Mouse (Mus musculus): ENCODE data around the gene Dhx8. TPM values are rescaled to one million over a fixed set of nuclear protein-coding genes. Genes with fewer than 3 reads are reported as not detected.

Dhx8 gene
- polyA plus RNA-seq, 1 experiment from 2014 or later, result 34.3 TPM

GRCm38 (mm10) chr11:101733596-101733995 is 877 bp downstream of the Dhx8 start:
- 26% methylated on average over 9 of the region's 9 CpGs for WGBS
- H3K9me3 ChIP-seq (ENCODE audit: low read depth, low read length), result no peaks in the 10 kb centered on the region
- H3K4me1 ChIP-seq (ENCODE audit: insufficient read depth), result peaks cover 4% of the 10 kb centered on the region; the same call in 1 of the 2 replicates
- H3K4me3 ChIP-seq (ENCODE audit: low read depth, low read length), result peak overlapping the region; percentile 63
- peak overlapping the region; percentile 87 for H3K4me2 ChIP-seq
- ATAC-seq (ENCODE audit: insufficient read depth), result no peak
- H3K27ac ChIP-seq (ENCODE audit: low read depth), result no peak overlapping the region
- DNase-seq, result no peak
- no peaks in the 10 kb centered on the region for H3K27me3 ChIP-seq (ENCODE audit: insufficient read depth, low read length)
- peak overlapping the region; percentile 66 for H3K9ac ChIP-seq
- H3K36me3 ChIP-seq (ENCODE audit: insufficient read depth), result peaks cover 38% of the 10 kb centered on the region
- no peak for TF ChIP-seq CTCF (IDR thresholded peaks at IDR 0.05; ENCODE audit: low read depth)

- H3K4me2 ChIP-seq, result no peak overlapping the region
- peaks cover 96% of the 10 kb centered on the region for H3K36me3 ChIP-seq (ENCODE audit: insufficient read depth)
- 91% methylated on average over 8 of the region's 8 CpGs for WGBS
- DNase-seq, result no peak
- TF ChIP-seq CTCF (IDR thresholded peaks at IDR 0.05; ENCODE audit: low read depth), result no peak
- H3K27me3 ChIP-seq (ENCODE audit: insufficient read depth, low read length), result no peaks in the 10 kb centered on the region
- no peak overlapping the region for H3K9ac ChIP-seq
- no peak overlapping the region for H3K4me3 ChIP-seq (ENCODE audit: low read depth, low read length)
- no peaks in the 10 kb centered on the region for H3K4me1 ChIP-seq (ENCODE audit: insufficient read depth)
- H3K27ac ChIP-seq (ENCODE audit: low read depth), result peak overlapping the region; percentile 87
- H3K9me3 ChIP-seq (ENCODE audit: low read depth, low read length), result no peaks in the 10 kb centered on the region
- no peak for ATAC-seq (ENCODE audit: insufficient read depth)
Observed at GRCm38 (mm10) chr11:101756616-101757015, 23.9 kb downstream of the Dhx8 start.

- peak; percentile 85 for ATAC-seq (ENCODE audit: insufficient read depth)
- no peak for TF ChIP-seq CTCF (IDR thresholded peaks at IDR 0.05; ENCODE audit: low read depth)
- Histone ChIP-seq H3K27me3 (ENCODE audit: insufficient read depth, low read length) (no peaks in the 10 kb centered on the region), H3K4me1 (ENCODE audit: insufficient read depth) (no peaks in the 10 kb centered on the region), H3K36me3 (ENCODE audit: insufficient read depth) (peaks cover 96% of the 10 kb centered on the region), H3K27ac (ENCODE audit: low read depth) (peak overlapping the region; percentile 87), H3K9ac (no peak overlapping the region), H3K9me3 (ENCODE audit: low read depth, low read length) (no peaks in the 10 kb centered on the region), H3K4me2 (no peak overlapping the region), H3K4me3 (ENCODE audit: low read depth, low read length) (no peak overlapping the region)
- 56% methylated on average over 8 of the region's 8 CpGs for WGBS
- DNase-seq, result peak; percentile 88
Observed at GRCm38 (mm10) chr11:101757366-101757765, 24.6 kb downstream of the Dhx8 start.

DNA sequence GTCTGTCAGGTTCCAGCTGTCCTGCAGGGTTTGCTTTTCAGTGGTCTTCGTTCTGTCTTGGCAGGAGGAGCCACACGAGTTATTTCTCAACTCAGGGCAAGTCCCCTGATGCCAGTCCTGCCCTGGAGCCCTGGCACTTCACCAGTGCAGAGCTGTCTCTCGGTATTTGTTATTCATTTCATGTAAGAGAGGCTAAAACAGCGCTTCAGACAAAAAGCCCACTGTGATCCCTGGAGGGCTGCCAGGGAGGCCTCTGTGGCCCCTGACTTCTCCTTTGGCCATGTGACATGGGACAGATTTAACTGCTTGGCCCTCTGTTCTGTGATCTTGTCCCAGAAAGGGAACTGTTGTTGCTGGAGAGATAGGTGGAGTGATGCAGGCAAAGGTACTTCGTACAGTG is 25.7 kb downstream of the Dhx8 start:
- Histone ChIP-seq H3K9ac (no peak overlapping the region), H3K4me3 (ENCODE audit: low read depth, low read length) (no peak overlapping the region), H3K4me1 (ENCODE audit: insufficient read depth) (no peaks in the 10 kb centered on the region), H3K36me3 (ENCODE audit: insufficient read depth) (peaks cover 93% of the 10 kb centered on the region), H3K27me3 (ENCODE audit: insufficient read depth, low read length) (no peaks in the 10 kb centered on the region), H3K4me2 (no peak overlapping the region), H3K27ac (ENCODE audit: low read depth) (0 out of 2 replicates have a peak overlapping the region, but pooled peaks have one; percentile 87), H3K9me3 (ENCODE audit: low read depth, low read length) (no peaks in the 10 kb centered on the region)
- ATAC-seq (ENCODE audit: insufficient read depth) (no peak), DNase-seq (peak; percentile 35)
- no peak for TF ChIP-seq CTCF (IDR thresholded peaks at IDR 0.05; ENCODE audit: low read depth)
- WGBS, result 73% methylated on average over 5 of the region's 5 CpGs

DNA sequence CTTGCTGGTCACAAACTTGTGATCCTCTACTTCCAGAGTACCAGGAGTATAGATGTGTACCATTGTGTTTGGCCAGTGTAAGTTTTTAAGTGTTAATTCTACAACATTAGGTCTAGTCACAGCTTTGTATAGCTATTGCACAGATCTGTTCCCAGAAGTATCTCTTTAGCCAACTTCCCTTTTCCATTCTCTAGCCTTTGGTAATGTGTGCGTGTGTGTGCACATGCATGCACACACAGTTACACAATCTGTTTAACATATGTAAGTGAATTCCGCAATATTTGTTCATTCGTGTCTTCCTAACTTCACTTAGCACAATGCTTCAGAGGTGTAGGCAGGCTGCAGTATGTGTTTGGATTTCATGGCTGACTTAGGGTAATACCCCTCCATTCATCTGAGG is 26.8 kb downstream of the Dhx8 start:
- H3K9me3 ChIP-seq (ENCODE audit: low read depth, low read length), result no peaks in the 10 kb centered on the region
- no peak overlapping the region for H3K4me2 ChIP-seq
- TF ChIP-seq CTCF (IDR thresholded peaks at IDR 0.05; ENCODE audit: low read depth), result no peak
- ATAC-seq (ENCODE audit: insufficient read depth) (no peak), DNase-seq (no peak)
- H3K4me3 ChIP-seq (ENCODE audit: low read depth, low read length), result no peak overlapping the region
- H3K9ac ChIP-seq, result no peak overlapping the region
- H3K4me1 ChIP-seq (ENCODE audit: insufficient read depth), result no peaks in the 10 kb centered on the region
- peaks cover 92% of the 10 kb centered on the region for H3K36me3 ChIP-seq (ENCODE audit: insufficient read depth)
- H3K27me3 ChIP-seq (ENCODE audit: insufficient read depth, low read length), result no peaks in the 10 kb centered on the region
- H3K27ac ChIP-seq (ENCODE audit: low read depth), result no peak overlapping the region
- 94% methylated on average over 3 of the region's 3 CpGs for WGBS

DNA sequence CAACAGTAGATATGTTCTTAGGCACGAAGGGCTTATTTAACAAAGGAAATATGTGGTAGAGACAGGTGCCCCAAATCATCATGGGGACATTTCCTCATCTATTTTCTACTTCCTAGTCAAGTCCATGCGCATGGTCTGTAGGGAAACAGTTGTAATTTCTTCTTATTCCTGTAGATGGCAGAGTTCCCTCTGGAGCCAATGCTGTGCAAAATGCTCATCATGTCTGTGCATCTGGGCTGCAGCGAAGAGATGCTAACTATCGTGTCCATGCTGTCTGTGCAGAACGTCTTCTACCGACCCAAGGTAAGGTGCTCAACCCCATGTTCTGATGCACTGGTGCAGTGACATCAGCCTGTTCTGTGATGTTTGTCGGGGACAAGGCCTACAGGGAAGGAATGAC is 31.0 kb downstream of the Dhx8 start:
- H3K27me3 ChIP-seq (ENCODE audit: insufficient read depth, low read length), result no peaks in the 10 kb centered on the region

GRCm38 (mm10) chr11:101764546-101764945 is 31.8 kb downstream of the Dhx8 start:
- no peak overlapping the region for H3K4me3 ChIP-seq (ENCODE audit: low read depth, low read length)
- 90% methylated on average over 8 of the region's 8 CpGs for WGBS
- H3K36me3 ChIP-seq (ENCODE audit: insufficient read depth), result peaks cover 88% of the 10 kb centered on the region
- H3K27me3 ChIP-seq (ENCODE audit: insufficient read depth, low read length), result no peaks in the 10 kb centered on the region
- no peak for TF ChIP-seq CTCF (IDR thresholded peaks at IDR 0.05; ENCODE audit: low read depth)
- no peak overlapping the region for H3K9ac ChIP-seq
- ATAC-seq (ENCODE audit: insufficient read depth) (no peak), DNase-seq (no peak)
- no peaks in the 10 kb centered on the region for H3K9me3 ChIP-seq (ENCODE audit: low read depth, low read length)
- H3K27ac ChIP-seq (ENCODE audit: low read depth), result no peak overlapping the region
- no peaks in the 10 kb centered on the region for H3K4me1 ChIP-seq (ENCODE audit: insufficient read depth)
- H3K4me2 ChIP-seq, result no peak overlapping the region

More for the DNA sequence above, 31.0 kb downstream of the Dhx8 start:
- DNase-seq (peak; percentile 92), ATAC-seq (ENCODE audit: insufficient read depth) (peak; percentile 38; the same call in 1 of the 2 replicates)
- Histone ChIP-seq H3K4me3 (ENCODE audit: low read depth, low read length) (no peak overlapping the region), H3K9me3 (ENCODE audit: low read depth, low read length) (no peaks in the 10 kb centered on the region), H3K4me2 (no peak overlapping the region), H3K27ac (ENCODE audit: low read depth) (no peak overlapping the region), H3K36me3 (ENCODE audit: insufficient read depth) (peaks cover 92% of the 10 kb centered on the region), H3K9ac (no peak overlapping the region), H3K4me1 (ENCODE audit: insufficient read depth) (no peaks in the 10 kb centered on the region)
- WGBS, result 51% methylated on average over 7 of the region's 7 CpGs
- peak; percentile 78 for TF ChIP-seq CTCF (IDR thresholded peaks at IDR 0.05; ENCODE audit: low read depth)

GRCm38 (mm10) chr11:101767326-101767725 is 34.6 kb downstream of the Dhx8 start:
- no peak for ATAC-seq (ENCODE audit: insufficient read depth)

More at GRCm38 (mm10) chr11:101767326-101767725, 34.6 kb downstream of the Dhx8 start:
- H3K27ac ChIP-seq (ENCODE audit: low read depth), result no peak overlapping the region
- TF ChIP-seq CTCF (IDR thresholded peaks at IDR 0.05; ENCODE audit: low read depth), result no peak
- DNase-seq, result no peak
- H3K36me3 ChIP-seq (ENCODE audit: insufficient read depth), result peaks cover 63% of the 10 kb centered on the region
- H3K4me3 ChIP-seq (ENCODE audit: low read depth, low read length), result no peak overlapping the region
- no peak overlapping the region for H3K9ac ChIP-seq
- H3K27me3 ChIP-seq (ENCODE audit: insufficient read depth, low read length), result no peaks in the 10 kb centered on the region
- H3K4me1 ChIP-seq (ENCODE audit: insufficient read depth), result no peaks in the 10 kb centered on the region
- no peak overlapping the region for H3K4me2 ChIP-seq
- no peaks in the 10 kb centered on the region for H3K9me3 ChIP-seq (ENCODE audit: low read depth, low read length)
- 69% methylated on average over 5 of the region's 5 CpGs for WGBS

All from lung, embryonic 14.5 days (tissue).